Mouse (Mus musculus) CD8-positive naive resting alpha-beta T cell, adult 2 months (primary cell): Measurements from ENCODE around the gene Ccdc3.

Experiments used
- DNase-seq, 2 experiments: peaks; one replicate each; pipeline ENCODE4 v3.0.0; 2022; ENCODE audit warnings: low read depth in 2 of 2, low spot score in 2 of 2

Gene Ccdc3

GRCm38 (mm10) chr2:5160236-5160848 lies 22.8 kb downstream of the Ccdc3 start:
- DNase-seq: no peak

DNA sequence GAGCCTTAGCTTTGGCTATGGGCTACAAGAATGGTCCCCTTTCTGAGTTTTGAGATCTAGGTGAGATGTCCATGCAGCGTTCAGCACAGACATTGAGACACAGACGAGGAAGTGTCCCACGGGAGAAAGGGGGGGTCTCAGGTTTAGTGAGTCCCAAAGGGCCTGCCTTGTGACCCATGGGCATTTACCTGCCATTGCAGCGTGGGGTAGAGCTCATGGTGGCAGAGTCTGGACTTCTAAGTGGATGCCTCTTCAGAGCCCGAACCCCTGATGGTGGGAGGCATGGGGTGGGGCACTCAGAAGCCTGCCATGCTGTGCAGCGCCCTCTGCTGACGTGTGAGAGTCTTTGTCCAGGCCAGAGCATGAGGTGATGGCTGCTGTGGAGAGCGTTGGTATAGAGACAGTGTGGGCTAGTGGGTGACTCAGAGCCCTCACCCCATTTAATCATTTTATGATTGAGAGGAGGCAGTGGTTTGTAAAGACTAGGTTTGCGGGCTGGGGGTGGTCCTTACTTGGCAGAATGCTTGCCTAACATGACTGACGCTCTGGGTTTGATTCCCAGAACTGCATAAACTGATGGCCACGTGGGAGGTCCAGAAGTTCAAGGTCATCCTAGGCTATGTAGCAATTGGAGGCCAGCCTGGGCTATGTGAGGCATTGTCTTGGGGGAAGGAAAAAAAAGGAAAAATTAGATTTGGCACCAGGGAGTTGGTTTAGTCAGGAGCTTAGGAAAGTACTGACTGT lies 23.6 kb downstream of the Ccdc3 start:
- no peak for DNase-seq

GRCm38 (mm10) chr2:5161908-5162674 lies 24.5 kb downstream of the Ccdc3 start:
- no peak for DNase-seq

DNA sequence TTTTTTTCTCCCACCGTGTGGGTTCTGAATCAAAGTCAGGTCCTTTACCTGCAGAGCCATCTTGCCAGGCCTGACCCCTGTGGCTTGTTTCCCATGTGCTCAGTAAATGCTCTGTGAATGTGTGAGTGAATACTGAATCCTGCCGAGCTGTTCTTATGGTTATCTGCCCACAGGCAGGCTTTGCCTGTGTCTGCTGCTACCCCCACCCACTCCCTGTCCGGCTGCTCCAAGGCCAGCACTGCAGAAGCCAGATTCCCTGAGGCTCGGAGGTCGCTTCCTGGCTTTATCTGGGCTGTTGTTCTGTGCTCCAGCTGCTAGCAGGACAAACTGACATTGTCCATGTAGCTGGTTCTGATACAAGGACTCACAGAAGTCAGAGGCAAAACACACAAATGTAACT lies 25.2 kb downstream of the Ccdc3 start:
- DNase-seq: no peak

DNA sequence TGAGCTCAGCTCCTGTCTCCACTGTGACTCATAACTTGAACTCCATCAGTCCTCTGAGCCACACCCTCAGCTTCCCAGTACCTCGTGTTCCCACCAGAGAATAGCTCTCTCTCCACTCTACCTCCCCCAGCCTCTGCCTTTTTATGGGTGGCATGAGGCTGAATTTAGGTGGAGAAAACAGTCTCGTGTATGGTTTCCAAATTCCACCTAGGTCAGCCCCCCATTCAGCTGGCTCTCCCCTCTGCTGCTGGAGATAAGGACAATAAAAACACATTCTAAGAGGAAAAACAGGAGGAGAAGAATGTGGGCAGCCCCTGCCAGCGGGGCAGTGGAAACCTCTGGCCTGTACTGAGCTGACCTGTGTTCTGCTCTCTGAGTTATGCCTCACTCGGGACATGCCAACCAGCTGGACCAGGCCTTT lies 28.4 kb downstream of the Ccdc3 start:
- DNase-seq: no peak

GRCm38 (mm10) chr2:5166796-5167195 lies 29.2 kb downstream of the Ccdc3 start:
- DNase-seq: no peak

- no peak for DNase-seq
Measured at GRCm38 (mm10) chr2:5170815-5171214, 33.2 kb downstream of the Ccdc3 start.

DNA sequence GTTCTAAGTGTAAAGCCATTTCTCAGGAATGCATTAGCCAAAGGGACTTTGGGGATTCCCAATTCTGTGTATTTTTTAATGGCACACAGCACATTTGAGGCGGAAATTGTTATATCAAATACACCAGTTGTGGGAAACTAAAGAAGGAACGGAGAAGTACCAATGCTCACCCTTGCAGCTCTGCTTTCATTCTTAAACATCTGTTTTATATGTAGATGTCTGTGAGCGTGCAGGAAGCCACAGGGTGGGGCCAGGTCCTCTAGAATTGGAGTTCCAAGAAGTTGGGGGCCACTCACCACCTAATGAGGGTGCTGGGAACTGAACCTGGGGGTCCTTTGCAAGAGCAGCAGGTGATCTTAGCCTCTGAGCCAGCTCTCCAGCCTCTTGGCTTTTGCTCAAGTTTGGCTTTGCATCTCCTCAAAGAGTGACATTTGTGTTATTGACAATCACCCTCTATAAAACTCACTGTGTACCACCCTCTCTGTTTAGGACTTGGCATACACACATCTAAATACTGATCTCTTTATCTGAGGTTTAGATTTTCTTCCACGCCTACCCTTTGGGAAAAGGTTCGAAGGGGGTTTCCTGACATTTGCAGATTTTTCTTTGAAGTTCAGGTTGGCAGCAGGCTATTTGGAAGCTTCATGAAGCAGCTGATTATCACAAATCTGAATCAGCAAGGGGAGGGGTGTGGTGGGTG lies 33.9 kb downstream of the Ccdc3 start:
- no peak for DNase-seq

DNA sequence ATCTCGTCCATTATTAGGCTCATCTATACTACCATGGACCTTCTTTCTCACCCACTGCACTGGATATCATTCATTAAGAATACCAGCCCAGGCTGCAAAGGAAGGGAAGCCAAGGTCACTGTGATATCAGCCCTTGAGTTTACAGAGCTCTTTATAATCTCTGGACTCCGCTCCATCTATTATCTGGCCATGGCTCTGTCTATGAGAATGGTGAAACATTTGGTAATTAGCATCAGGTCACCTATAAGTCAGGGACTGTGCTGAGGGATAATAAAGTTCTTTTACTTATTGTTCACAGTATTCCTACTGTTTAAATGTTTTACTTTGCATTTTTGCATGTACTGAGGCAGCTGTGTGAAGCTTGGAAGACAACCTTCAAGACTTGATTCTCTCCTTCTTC lies 35.2 kb downstream of the Ccdc3 start:
- DNase-seq: no peak

GRCm38 (mm10) chr2:5174716-5175115 lies 37.1 kb downstream of the Ccdc3 start:
- no peak for DNase-seq

GRCm38 (mm10) chr2:5181462-5182443 lies 44.2 kb downstream of the Ccdc3 start:
- no peak for DNase-seq

GRCm38 (mm10) chr2:5184166-5184565 lies 46.6 kb downstream of the Ccdc3 start:
- DNase-seq: no peak

- no peak for DNase-seq
Measured at GRCm38 (mm10) chr2:5185631-5186030, 48.1 kb downstream of the Ccdc3 start.

DNA sequence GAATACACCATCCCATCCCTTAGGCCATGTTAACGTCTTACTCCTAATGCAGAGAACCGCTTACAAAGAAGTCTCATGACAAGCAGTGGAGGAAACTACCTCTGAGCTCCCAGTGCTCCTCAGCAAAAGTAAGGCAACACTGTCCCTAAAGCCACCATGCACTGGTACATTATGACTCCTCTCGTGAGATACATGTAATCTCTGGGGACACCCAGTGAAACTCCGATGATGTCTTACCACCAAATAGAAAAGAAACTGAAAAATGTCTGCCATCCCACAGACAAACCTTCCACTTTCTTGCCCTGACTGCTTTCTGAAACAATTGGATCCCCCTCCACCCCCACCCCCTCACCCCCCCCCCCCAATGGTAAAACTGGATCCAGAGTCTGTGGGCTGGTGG lies 54.6 kb downstream of the Ccdc3 start:
- DNase-seq: no peak

DNA sequence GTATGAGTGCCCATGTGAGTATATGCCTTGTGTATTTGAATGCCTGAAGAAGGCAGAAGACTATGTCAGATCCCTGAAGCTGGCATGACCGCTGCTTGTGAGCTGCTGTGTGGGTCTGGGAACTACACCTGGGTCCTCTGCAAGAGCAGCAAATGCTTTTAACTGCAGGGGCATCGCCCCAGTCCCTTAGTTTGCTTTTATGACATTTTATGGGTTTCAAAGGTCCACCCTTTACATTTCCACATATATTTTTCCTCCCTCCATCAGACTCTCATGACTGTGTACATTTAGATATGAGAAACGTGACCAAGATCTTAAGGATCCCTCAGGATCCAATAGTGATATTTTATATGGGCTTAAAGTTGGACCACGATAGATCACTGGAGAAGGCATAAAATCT lies 55.5 kb downstream of the Ccdc3 start:
- no peak for DNase-seq

DNA sequence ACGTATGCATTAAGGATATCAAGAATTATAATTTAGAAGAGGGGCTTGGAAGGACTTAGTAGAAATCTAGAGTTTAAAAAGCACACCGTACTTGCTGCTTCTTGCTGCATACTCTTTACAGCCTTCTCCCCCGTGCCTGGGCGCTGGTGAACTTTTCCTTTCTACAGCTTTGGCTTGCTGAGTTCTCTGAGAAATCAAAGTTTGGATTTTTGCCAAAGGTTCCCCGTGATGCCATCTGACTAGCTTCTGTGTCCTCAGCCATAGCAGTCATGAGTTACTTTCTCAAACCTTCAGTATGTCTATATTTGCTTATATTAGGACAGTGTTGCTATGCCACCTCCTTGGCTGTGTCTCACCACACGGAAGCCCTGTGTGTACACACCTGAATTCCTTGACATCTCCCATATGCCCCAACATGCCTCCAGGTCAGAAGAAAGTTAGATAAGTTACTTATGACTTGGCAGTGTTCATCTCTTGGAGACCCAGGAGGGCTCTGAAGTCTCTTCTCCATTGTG lies 57.2 kb downstream of the Ccdc3 start:
- DNase-seq: no peak

DNA sequence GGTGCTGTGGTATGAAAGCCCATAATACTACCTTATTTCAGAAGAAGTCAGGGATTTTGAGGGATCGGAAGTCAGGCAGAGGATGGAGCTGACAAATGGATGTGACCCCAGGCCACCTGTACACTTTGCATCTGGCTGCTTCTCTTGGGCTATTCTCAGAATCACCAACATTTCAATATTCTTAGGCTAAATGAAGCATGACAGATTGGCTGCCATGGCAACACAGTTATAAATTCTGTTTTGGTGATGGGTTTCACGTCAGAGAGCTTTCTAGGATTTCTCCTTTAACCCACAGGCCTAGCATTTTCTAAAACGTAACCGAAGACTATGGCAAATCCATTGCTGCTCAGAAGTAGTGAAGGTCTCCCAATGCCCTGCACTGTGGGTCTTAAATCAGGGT lies 59.9 kb downstream of the Ccdc3 start:
- no peak for DNase-seq

GRCm38 (mm10) chr2:5199289-5199688 lies 61.7 kb downstream of the Ccdc3 start:
- no peak for DNase-seq

DNA sequence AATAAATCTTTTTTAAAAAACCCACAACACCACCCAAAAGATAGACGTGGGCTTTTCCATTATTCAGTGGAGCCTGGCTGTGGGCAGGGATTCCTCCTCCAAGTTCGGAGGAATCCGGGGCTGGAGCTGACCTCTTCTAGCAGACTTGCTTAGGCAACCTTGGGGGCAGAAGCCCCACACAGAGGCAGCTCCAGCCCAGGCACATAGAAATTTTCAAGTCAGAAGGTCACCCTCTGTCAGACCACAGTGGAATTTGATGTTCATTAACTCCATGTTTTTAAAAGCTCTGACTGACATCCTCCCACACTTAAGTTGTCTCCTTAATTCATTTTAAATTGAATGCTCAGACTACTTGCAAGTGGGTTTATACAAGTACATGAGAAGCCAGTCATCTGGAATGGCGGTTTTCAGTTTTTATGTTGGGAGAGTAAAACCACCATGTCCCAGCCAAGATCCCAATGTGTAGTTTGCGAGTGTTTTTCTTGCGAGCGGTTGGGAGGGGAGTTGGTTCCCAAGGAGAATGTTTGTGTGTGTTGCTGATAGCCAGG lies 63.3 kb downstream of the Ccdc3 start:
- no peak for DNase-seq

GRCm38 (mm10) chr2:5203146-5203545 lies 65.6 kb downstream of the Ccdc3 start:
- DNase-seq: no peak
